Mouse (Mus musculus): ENCODE data around the gene Ppm1l.

DNA sequence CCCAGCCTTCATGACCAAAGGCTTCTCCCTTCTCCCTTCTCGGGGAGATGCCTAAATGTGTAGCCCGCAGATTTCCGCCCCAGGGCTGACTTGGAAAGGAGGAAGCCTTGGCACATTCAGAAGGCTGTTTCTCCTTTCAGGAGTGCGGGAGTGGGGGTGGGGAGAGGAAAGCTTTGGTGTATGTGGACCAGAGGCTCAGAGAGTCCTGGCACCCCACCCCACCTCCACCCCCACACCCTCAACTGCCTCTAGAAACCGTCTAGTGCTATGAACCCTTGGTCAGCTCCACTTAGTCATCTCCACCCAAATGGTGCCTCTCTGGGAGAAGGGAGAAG is 282.5 kb downstream of the Ppm1l start:
- no peak for TF ChIP-seq CTCF (conservative IDR thresholded peaks at IDR 0.05; ENCODE audit: low read length)
- no peak for TF ChIP-seq POU5F1 (IDR thresholded peaks at IDR 0.05; ENCODE audit: borderline replicate concordance, low read length)
